Mouse (Mus musculus) embryonic stem cell, embryonic (primary cell): ENCODE data around the gene Mphosph8.

ENCODE experiments used
- CTCF ChIA-PET, 4 experiments: fragments of 300-600 bp in 2 of 4; fragments of 350-600 bp in 2 of 4; sonication (Branson Sonifier 250); formaldehyde crosslinking; loops; one replicate each; lab custom pipeline; 2022; ENCODE audit warnings: inconsistent platforms in 2 of 4; lab: Charles Lee
- POLR2A ChIA-PET, 4 experiments: fragments of 300-600 bp in 2 of 4; fragments of 350-600 bp in 2 of 4; sonication (Branson Sonifier 250); formaldehyde crosslinking; loops; one replicate each; lab custom pipeline; 2022; ENCODE audit warnings: antibody characterized with exemption in 4 of 4, inconsistent platforms in 1 of 4; lab: Charles Lee

The Mphosph8 gene

GRCm38 (mm10) chr14:56667969-56668802, at the start of gene Mphosph8:
Gene Mphosph8, plus strand, starts transcription at chr14:56668248.
- POLR2A ChIA-PET, result interaction anchor here (0.6 to 6.3 kb wide), 24 partner anchors 9 to 937 kb away, joined by 3 to 43 read pairs (median 3); partner anchors contain the start of gene Gja3 (in 1 of the 4)

GRCm38 (mm10) chr14:56620425-56620824, 47.6 kb upstream of the Mphosph8 start:
- ChIA-PET POLR2A (no interaction called here), CTCF (interaction anchor here in 1 of 4 experiments (0.7 kb wide), 1 partner anchor 626 kb away, joined by 7 read pairs; no protein-coding TSS in a partner anchor)

More at GRCm38 (mm10) chr14:56667969-56668802, at the start of gene Mphosph8:
- CTCF ChIA-PET, result interaction anchor here in 1 of 4 experiments (0.6 kb wide), 1 partner anchor 87 kb away, joined by 3 read pairs; no protein-coding TSS in a partner anchor

GRCm38 (mm10) chr14:56626202-56626601, 41.8 kb upstream of the Mphosph8 start:
- CTCF ChIA-PET, result interaction anchor here in 2 of 4 experiments (1.2 to 1.6 kb wide), 2 partner anchors 27 to 251 kb away, joined by 3 read pairs; no protein-coding TSS in a partner anchor
- POLR2A ChIA-PET, result interaction anchor here in 2 of 4 experiments (0.9 to 1.2 kb wide), 3 partner anchors 12 to 217 kb away, joined by 3 to 4 read pairs (median 3); no protein-coding TSS in a partner anchor

GRCm38 (mm10) chr14:56628336-56628735, 39.7 kb upstream of the Mphosph8 start:
- CTCF ChIA-PET, result no interaction called here
- POLR2A ChIA-PET, result no interaction called here

GRCm38 (mm10) chr14:56631109-56631508, 36.9 kb upstream of the Mphosph8 start:
- CTCF ChIA-PET, result no interaction called here
- POLR2A ChIA-PET, result interaction anchor here in 2 of 4 experiments (0.6 to 1.0 kb wide), 4 partner anchors 9 to 81 kb away, joined by 3 to 5 read pairs (median 4); no protein-coding TSS in a partner anchor

GRCm38 (mm10) chr14:56647206-56647605, 20.8 kb upstream of the Mphosph8 start:
- POLR2A ChIA-PET, result no interaction called here
- CTCF ChIA-PET, result no interaction called here

GRCm38 (mm10) chr14:56649448-56649847, 18.6 kb upstream of the Mphosph8 start:
- ChIA-PET POLR2A (interaction anchor here in 3 of 4 experiments (0.6 to 0.7 kb wide), 4 partner anchors 78 to 1353 kb away, joined by 3 to 9 read pairs (median 4); no protein-coding TSS in a partner anchor), CTCF (interaction anchor here in 2 of 4 experiments (0.6 to 0.7 kb wide), 2 partner anchors 50 to 226 kb away, joined by 3 read pairs; no protein-coding TSS in a partner anchor)

GRCm38 (mm10) chr14:56665651-56666050, 2.4 kb upstream of the Mphosph8 start:
- ChIA-PET POLR2A (interaction anchor here in 1 of 4 experiments (0.9 kb wide), 1 partner anchor 67 kb away, joined by 3 read pairs; no protein-coding TSS in a partner anchor), CTCF (no interaction called here)

- POLR2A ChIA-PET, result interaction anchor here in 2 of 4 experiments (0.6 to 6.3 kb wide), 4 partner anchors 11 to 119 kb away, joined by 3 to 43 read pairs (median 7); no protein-coding TSS in a partner anchor
- CTCF ChIA-PET, result no interaction called here
Measured at GRCm38 (mm10) chr14:56666909-56667308, 1.1 kb upstream of the Mphosph8 start.

- CTCF ChIA-PET, result no interaction called here
- POLR2A ChIA-PET, result interaction anchor here (0.8 to 6.3 kb wide), 9 partner anchors 8 to 289 kb away, joined by 3 to 43 read pairs (median 4); no protein-coding TSS in a partner anchor
Measured at GRCm38 (mm10) chr14:56669046-56669620, 1.1 kb downstream of the Mphosph8 start.

GRCm38 (mm10) chr14:56685426-56685825, 17.4 kb downstream of the Mphosph8 start:
- POLR2A ChIA-PET, result interaction anchor here in 1 of 4 experiments (1.3 to 6.2 kb wide), 3 partner anchors 10 to 25 kb away, joined by 3 to 43 read pairs (median 6); partner anchors contain the start of gene Mphosph8

GRCm38 (mm10) chr14:56689116-56689515, 21.1 kb downstream of the Mphosph8 start:
- ChIA-PET CTCF (interaction anchor here in 2 of 4 experiments (0.6 kb wide), 3 partner anchors 200 to 399 kb away, joined by 3 read pairs; no protein-coding TSS in a partner anchor), POLR2A (interaction anchor here in 3 of 4 experiments (0.6 to 1.7 kb wide), 6 partner anchors 11 to 98 kb away, joined by 3 read pairs; no protein-coding TSS in a partner anchor)

More at GRCm38 (mm10) chr14:56685426-56685825, 17.4 kb downstream of the Mphosph8 start:
- CTCF ChIA-PET, result no interaction called here

GRCm38 (mm10) chr14:56689766-56690165, 21.7 kb downstream of the Mphosph8 start:
- CTCF ChIA-PET, result interaction anchor here in 2 of 4 experiments (0.6 kb wide), 3 partner anchors 200 to 398 kb away, joined by 3 read pairs; no protein-coding TSS in a partner anchor
- POLR2A ChIA-PET, result interaction anchor here in 2 of 4 experiments (1.2 to 1.5 kb wide), 4 partner anchors 10 to 98 kb away, joined by 3 to 4 read pairs (median 3); no protein-coding TSS in a partner anchor

- CTCF ChIA-PET, result no interaction called here
Measured at GRCm38 (mm10) chr14:56695495-56695894, 27.4 kb downstream of the Mphosph8 start.

GRCm38 (mm10) chr14:56697836-56698235, 29.8 kb downstream of the Mphosph8 start:
- POLR2A ChIA-PET, result interaction anchor here in 1 of 4 experiments (1.4 to 3.7 kb wide), 3 partner anchors 10 to 28 kb away, joined by 3 to 16 read pairs (median 9); no protein-coding TSS in a partner anchor

More at GRCm38 (mm10) chr14:56695495-56695894, 27.4 kb downstream of the Mphosph8 start:
- POLR2A ChIA-PET, result interaction anchor here in 1 of 4 experiments (0.8 to 1.6 kb wide), 6 partner anchors 9 to 80 kb away, joined by 3 to 5 read pairs (median 3); no protein-coding TSS in a partner anchor

GRCm38 (mm10) chr14:56702644-56703043, 34.6 kb downstream of the Mphosph8 start:
- ChIA-PET CTCF (no interaction called here), POLR2A (interaction anchor here in 1 of 4 experiments (1.2 kb wide), 1 partner anchor 11 kb away, joined by 3 read pairs; no protein-coding TSS in a partner anchor)

More at GRCm38 (mm10) chr14:56697836-56698235, 29.8 kb downstream of the Mphosph8 start:
- CTCF ChIA-PET, result no interaction called here

- POLR2A ChIA-PET, result interaction anchor here in 1 of 4 experiments (2.7 kb wide), 1 partner anchor 14 kb away, joined by 7 read pairs; no protein-coding TSS in a partner anchor
- CTCF ChIA-PET, result no interaction called here
Measured at GRCm38 (mm10) chr14:56705687-56706086, 37.6 kb downstream of the Mphosph8 start.

- ChIA-PET POLR2A (interaction anchor here in 1 of 4 experiments (0.5 to 1.7 kb wide), 4 partner anchors 11 to 32 kb away, joined by 3 to 6 read pairs (median 5); no protein-coding TSS in a partner anchor), CTCF (interaction anchor here in 2 of 4 experiments (1.0 to 1.3 kb wide), 2 partner anchors 9 to 67 kb away, joined by 3 read pairs; no protein-coding TSS in a partner anchor)
Measured at GRCm38 (mm10) chr14:56726493-56726892, 58.4 kb downstream of the Mphosph8 start.
